Mouse (Mus musculus): ENCODE measurements around the gene Pla2g2f. TPM values are rescaled to one million over a fixed set of nuclear protein-coding genes. Genes with fewer than 3 reads are reported as not detected.
A peak's percentile ranks its signal among the peaks of the same experiment; 100 is the strongest.

The Pla2g2f gene
- under 1 TPM in 1 of 2 experiments, not detected in 1; 0.10 TPM for total RNA-seq (2021)

DNA sequence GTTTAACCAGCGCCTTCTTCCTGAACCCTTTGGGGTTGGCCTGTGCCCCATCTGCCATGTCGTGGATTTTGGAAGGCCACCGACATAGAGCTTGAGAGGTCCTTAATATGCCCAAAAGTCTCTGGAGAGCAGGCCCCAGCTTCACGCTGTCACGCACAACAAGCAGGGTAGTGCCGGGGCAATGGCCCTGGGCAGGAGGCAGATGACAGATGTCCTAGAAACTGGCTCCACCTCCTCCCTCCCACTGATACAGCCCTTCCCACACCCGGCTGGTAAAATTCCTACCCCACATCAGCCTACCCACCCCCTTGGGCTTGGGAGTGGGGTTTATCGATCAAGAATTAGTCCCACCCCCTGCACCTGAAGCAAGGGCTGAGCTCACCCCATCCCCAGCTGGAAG is at the start of gene Pla2g2f:
Pla2g2f (minus strand) TSS at position 211 of the 400 bp plus-strand sequence.
- DNase-seq, result no peak

DNA sequence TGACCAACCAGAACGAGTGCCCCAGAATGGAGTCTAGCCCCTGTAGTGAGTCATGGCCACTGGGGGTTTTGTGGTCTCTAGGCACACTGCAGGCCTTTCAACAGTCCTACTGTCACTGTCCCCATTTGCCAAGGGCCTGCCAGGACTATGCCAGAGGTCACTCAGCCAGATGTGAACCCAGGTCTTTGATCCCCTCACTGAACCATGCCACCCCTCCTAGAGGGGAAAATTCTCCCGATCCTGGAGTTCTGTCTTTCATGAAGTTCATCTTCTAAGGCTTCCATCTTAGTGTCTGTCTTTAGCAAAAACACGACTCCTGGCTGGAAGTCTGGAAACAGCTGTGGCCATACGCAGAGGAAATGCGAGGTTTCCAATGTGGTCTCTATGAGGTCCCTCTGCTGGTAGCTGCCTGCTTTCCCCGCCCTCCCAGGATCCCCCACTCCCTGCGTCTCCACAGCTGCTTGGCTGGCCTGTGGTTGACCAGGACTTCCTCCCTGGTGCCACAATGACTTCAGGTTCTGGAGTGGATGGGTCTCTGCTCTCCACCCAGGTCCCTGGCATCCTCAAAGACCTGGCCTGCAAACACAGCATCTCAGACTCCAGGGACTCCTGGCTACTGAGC is 49.6 kb upstream of the Pla2g2f start:
- DNase-seq, result peak; percentile 38

DNA sequence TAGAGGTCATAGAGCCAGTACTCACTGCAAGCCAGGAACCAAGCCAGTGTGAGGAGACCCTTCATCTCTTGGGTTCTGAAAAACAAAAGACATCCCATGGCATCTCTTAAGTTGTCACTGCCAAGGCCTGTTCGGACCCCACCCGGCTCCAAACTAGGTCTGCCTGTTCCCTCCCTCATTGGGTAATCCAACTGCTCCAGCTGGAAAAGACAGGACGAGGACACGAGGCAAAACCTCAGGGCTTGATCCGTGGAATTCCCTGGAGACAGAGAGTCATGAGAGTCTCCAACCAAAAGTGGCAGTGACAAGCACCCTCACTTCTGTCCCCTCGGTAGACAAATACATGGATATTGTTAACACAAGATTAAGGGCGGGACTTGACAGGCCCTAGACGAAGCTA is 48.7 kb upstream of the Pla2g2f start:
- no peak for DNase-seq

DNA sequence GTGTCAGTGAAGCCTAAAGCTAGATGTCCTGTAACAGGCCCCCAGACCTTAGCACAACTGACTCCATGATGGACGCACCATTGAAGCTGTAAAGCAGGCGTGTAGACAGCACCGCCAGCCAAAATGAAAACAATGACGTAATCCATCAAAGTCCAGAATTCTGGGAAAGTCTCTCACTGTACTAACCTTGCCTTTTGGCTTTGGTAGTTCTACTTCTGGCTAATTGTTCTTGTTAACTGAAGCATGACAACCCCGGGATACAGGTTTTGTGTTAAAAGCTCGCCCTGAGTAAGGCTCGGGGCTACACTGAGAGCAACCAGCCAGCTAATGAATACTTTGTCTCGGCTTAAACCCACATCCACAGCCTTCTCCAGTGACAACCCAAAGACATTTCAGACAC is 47.8 kb upstream of the Pla2g2f start:
- no peak for DNase-seq

DNA sequence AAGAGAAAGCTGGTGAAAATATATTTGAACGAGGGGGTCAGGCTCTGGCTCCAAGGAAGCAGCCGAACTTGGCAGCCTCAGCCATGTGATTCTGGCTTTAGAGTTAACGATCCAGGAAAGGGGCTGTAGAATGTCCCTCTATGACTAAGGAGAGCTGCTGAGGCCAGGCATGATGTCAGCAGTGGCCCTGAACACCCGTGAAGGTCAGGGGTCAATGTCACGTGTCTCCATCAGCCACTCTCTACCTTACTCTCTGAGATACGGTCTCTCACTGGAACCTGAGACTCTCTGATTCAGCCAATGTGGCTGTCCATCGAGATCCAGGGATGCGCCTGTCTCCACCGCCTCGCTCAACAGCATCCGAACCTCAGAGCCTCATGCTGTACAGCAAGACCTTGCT is 45.5 kb upstream of the Pla2g2f start:
- DNase-seq, result no peak

DNA sequence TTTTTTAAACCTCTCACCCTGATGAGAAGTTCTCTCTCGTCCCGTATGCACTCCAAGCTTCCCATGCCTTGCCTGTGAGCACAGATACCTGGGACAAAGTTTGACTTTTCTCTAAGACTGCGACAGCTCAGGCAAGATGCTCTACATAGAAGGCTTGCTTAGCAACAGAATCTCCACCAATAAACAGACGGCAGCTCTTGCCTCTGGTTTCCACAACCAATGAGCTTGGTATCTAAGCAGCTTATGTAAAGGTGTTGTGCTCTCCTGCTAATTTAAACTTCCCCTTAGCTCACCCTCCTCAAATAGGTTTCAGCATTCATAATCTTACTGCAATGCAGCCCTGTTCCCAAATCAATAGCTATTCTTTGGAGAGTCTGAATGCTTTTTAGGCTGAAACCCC is 44.2 kb upstream of the Pla2g2f start:
- no peak for DNase-seq

DNA sequence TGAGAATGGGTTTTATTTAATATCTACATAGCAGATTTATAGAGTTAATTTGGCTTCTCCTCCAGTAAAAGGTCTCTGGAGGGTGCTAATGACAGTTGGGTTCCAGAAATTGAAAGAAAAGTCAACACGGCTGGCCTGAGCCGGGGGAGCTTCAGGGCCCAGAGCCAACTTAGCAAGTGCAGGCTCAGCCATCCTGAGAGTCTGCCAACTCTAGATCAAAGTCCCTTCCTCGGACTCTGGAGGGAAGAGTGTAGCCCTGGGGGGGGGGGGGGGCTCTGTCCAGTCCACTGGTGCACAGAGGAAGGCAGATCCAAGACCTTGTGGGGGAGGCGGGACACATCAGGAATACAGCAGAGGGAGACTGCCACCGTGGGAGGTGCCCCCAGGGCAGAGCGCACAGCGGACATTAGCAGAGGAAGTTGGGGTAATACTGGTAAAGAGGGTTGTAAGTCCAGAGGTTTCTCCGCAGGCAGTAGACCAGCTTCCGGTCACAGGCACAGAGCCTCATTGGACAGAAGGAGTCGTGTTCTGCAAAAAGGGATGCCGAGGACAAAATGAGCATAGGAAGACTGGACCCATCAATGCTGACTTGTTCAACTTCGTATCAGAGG is 42.8 kb upstream of the Pla2g2f start:
- peak; percentile 34 for DNase-seq

DNA sequence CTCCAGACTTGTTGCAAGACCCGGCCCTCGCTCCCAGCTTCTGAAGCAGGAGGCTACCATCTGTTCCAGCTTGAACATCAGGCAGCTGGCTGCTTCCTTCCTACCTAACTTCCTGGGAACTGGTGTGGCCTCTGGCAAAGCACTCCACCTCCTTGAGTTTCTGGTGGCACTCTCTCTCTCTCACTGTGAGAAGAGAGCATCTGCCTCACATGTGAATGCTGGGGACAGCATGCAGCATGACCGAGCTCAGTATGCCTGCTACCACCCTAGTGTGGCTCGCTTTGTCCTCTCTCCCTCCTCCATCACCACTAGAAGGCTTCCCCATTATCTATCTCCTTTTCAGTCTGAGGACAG is 39.8 kb upstream of the Pla2g2f start:
- no peak for DNase-seq

DNA sequence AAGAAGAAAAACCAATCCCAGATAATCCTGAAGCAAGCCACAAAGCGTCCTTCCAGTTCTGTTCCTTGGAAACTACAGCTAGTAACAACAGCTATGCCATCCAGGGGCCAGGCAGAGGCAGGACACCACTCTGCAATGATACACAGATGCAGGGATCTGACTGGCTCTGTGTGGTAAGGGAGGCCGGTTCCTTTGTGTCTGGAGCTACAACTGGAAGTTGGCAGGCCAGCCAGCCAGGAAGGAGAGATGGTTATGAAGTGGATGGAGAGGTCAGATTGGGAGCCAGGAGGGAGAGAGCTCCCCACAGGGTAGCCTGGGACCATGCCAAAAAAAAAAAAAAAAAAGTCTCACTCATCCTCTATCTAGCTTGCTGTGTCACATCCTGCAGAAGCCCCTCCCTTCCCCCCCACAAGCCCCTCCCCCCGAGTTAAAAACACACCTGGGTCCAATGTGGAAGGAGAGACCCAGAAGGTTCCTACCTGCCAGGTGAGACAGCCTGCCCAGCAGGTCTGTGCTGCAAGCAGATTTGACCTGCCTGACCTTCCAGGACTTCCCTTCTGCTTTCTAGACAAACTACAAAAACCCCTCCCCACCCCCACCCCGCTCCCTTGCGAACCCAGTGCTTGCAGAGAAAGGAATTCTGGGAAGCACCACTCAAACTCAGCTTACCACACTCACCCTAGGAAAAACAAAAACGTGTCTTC is 39.2 kb upstream of the Pla2g2f start:
- DNase-seq, result no peak

DNA sequence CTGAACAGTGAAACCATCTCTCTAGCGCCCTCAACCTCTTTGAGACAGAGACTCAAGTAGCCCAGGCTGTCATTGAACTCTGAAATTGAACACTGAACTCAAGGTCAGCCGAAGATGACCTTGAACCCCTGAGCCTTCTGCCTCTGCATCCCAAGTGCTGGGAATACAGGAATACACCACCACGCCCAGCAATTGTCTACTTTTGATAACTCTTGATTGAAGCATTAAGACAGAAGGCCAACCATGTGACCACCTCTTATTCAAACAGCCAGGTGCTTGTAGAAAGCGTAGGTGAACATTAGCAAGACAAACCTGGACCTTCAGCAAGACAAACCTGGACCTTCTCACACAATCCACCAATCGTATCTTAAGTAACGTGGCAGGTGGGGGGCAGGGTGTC is 36.9 kb upstream of the Pla2g2f start:
- no peak for DNase-seq

DNA sequence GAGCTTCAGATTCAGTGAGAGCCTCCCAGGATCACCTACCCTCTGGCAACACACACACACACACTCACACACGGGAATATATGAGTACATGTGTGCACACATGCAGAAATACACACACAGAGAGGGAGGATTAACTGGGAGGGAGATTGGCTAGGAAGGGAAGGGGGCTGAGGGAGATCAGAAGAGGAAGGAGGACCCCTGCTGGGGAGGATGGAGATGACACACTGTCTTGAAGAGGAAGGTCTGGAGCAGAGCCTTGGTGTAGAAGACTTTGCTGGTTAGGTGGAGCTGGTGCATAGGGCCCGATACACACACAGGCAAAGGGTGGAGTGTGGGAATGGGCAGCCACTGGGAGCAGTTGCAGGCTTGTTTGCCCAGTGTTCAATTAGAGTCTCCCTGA is 35.9 kb upstream of the Pla2g2f start:
- peak; percentile 57 for DNase-seq

DNA sequence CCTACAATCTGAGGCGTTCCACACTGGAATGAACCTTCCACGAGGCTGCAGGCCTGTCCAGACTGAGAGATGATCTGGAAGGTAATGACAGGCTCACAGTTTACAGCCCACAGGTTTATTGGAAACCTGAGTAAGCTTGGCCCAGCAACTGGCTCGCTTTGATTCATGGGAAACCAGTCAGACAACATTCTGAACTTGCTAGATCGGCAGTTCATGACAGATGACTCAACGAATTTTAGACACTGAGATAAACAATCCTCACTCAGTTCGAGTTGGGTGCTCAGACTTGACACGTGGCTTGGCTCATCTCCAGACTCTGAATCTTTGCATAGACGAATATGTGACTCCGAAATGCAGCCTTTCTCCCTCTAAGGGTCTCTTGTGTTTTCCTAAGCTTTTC is 35.2 kb upstream of the Pla2g2f start:
- DNase-seq, result no peak

DNA sequence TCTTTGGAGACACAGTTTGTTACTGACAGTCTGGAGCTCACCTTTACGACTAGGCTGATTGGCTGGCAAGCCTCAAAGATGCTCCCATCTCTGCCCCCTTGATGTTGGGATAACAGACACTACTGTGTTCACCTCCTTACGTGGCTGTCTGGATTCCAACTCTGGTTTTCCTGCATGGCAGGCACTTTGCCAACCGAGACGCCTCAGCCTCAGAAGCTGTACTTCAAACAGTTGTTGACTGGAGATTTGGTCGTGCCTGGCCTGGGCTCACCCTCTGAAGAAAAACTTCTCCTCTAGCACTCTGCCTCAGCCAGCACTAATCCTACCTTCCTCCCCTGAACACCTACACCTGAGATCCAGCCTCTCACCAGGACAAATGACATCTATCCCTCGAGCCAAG is 34.0 kb upstream of the Pla2g2f start:
- no peak for DNase-seq

DNA sequence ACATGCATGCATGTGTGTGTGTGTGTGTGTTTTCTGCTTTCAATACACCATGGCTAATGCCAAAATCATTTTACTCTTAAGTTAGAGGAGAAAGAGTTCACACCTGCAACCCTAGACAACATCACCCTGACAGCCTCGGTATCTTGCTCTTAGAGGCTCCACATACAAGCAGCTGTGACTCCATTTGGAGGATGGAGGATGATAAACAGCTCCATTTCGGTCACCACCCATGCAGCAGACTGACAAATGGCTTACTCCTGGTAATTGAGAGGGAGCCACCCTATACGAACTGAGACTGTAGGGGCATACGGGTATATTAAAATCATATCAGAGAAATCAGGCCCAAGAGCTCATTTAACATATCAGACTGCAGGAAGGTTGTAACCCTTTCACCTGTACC is 31.0 kb upstream of the Pla2g2f start:
- DNase-seq, result no peak

DNA sequence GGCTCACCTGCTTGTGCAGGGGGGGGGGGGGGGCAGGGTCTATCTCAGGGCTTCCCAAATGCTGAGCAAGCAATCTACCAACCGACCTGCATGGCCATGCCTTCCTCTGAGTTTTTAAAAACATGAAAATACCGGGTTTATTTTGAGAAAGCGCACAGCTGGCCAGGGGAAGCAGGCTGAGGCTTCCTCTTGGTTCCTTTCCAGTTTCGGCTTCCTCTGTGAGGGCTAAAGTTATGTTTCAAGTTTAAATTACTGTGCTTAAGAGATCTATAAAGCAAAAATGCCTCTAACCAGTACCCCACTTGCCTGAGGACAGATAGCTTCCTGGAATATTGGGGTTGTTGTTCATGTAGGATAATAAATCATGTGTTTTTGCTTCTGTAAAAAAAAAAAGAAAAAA is 28.7 kb upstream of the Pla2g2f start:
- no peak for DNase-seq

DNA sequence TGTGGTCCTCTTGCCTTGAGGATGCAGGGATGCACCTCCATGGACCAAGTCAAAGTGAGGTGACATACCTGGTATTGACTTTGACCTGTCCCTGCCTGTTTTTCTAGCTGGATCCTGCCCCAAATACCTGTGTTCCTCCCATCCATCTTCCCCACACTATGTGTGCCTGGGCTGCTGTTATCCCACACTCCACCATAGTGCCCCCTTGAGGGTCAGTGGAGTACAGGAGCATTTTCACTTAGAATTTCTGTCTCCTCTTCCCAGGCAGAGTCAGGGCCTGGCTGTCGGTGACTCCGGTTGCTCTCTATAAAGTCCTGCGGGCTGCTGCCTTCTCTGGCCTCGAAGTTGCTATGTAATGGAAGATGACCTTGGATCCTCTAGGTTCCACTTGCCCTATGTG is 28.3 kb upstream of the Pla2g2f start:
- no peak for DNase-seq

DNA sequence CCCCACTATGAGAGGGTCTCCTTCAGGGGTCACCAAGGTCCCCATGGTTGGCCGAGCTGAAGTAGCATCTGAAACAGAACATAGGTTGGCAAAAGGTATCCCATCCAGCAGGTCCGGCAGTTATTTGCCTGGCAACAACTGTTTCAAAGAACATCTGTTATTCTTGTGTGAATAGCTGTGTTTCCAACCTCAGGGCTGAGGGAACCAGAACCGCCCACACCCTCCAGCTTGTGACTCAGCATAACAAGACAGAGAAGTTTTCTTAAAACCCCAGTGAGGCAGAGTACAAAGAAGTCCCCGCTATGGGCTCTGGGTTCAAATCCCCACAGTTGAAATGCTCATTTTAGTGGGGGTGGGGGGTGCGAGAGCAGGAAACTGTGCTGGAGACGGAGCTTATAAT is 24.7 kb upstream of the Pla2g2f start:
- no peak for DNase-seq

DNA sequence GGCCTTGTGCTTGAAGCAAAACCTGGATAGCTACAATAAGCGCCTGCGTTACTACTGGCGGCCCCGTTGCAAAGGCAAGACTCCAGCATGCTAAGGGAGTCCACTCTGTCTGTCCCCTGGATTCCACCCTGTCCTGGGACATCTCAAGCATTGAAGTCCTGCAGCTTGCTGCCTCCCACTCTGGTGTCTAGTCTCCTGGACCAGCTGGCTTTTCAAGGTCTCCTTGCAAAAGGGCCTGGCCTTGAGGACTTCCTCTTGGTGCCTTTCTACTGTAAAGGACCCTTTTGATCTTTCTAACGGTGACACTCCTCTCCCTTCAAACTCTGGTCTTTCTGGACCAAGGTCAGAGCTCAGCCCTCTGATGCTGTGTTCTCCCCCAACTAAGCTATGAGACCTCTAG is 22.9 kb upstream of the Pla2g2f start:
- no peak for DNase-seq

DNA sequence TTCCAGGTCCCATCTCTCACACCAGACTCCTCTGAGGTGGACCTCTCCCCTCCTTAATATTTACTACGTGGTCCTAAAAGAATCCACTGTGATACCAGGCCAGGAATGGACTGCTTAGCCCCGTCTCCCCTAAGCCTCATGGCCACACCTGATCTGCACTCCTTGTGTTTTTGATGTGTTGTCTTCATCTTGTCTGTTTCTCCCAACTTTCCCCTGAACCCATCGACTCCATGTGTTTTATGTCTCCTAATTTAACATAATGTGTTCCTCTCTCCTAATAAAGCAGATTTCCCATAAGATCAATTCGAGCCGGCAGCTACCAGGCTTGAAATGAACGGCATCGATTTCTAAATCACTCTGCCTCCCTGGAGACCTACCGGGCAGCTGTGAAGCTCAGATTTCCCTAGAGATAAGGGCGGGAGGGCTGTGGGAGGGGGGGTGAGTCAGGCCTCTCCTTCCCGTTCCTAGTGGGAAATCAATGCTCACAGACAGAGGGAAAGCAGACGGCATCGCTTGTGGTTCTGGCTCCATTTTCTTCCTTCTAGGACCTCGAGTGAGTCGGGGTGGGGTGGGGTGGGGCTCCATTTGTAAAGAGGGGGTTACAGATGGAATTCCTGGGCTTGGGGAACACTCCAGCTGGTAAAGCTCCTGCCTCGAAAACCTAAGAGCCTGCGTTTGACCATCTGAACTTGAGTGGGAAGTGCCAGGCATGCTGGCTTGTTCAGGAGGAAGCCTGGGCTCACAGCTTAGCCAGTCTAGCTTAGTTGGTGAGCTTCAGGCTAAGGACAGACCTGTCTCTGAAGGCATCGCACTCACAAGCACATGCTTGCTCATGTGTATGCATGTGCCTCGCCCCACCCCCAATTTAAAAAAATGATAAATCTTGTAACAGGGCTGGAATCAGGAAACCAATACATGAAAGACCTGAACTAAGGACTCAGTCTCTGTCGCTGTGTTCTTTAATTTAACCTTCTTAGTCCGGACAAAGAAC is 20.3 kb upstream of the Pla2g2f start:
- DNase-seq, result no peak

DNA sequence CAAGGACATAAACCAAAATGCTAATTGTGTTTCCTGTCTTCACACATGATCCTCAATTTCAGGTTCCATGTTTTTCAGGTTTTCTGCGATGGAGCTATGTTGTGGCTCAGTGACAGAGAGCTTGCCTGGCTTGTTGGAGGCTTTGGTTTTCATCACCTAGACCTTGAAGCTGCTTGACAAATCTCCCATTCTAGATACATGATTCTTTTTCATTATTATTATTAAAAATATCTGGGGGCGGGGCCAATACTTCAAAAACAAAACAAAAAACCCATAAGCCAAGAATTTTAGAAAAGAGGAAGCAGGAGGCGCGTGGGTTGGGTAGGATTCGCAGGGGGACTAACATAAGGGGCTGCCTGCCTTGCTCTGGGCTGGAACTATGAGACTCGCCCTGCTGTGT is 18.0 kb upstream of the Pla2g2f start, which contains the start of gene Pla2g2d:
Pla2g2d (plus strand) TSS at position 301 of the 400 bp plus-strand sequence.
- DNase-seq, result no peak

DNA sequence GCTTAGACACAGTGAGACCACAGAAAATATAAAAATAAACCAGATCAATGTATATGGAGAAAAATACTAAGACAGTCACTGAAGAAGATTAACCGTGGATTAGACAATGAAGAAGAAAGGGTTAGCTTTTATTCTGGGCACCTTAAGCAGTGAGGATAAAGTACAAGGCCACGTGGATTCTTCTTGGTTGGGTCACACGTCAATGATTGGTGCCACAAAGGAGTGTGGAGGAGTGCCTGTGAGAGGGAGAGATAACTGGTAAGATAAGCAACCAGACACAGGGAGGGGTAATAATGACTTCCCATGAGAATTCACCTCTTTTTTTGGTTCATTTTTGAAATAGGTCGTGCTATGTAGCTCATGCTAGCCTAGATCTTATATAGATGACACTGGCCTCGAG is 15.0 kb upstream of the Pla2g2f start:
- DNase-seq, result no peak

DNA sequence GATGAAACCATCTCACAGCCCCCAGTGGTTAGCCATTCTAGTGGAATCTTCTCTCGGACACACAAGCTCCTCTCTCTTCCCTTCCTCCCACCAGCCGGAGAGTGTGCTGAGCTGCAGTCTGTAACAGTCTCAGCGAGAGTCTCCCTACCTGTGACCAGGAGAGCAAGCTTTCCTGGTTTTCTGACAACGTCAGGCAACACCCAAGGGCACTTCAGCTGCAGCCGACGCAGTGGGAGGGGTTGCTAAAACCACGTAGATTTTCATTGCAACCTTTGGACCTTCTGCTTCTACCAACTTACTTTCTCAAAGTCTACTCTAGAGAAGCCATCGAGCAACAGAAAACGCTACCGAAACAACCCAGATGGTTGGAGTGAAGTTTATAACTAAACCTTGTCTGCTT is 14.5 kb upstream of the Pla2g2f start:
- no peak for DNase-seq

DNA sequence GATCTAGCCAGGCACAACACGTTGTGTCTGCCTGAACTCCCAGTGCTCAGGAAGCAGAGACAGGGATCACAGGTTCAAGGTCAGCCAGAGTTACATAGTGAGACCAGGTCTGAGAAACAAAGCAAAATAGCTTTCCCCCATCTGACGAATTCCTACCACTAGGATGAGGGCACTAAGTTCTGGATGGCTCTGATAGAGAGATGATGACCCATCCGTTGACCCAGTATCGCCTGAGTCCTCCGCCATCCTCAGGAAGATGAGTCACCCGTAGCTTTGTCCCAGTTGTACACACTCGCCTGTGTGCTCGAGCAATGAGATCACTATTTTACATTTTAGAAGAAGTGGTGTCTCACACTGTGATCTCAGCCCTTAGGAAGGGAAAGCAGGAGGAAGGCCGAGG is 4.8 kb upstream of the Pla2g2f start:
- no peak for DNase-seq

Measured in heart, postnatal 4 days (tissue).